ENCODE assay signal across 9 mouse cellular contexts in the genomic region with DNA sequence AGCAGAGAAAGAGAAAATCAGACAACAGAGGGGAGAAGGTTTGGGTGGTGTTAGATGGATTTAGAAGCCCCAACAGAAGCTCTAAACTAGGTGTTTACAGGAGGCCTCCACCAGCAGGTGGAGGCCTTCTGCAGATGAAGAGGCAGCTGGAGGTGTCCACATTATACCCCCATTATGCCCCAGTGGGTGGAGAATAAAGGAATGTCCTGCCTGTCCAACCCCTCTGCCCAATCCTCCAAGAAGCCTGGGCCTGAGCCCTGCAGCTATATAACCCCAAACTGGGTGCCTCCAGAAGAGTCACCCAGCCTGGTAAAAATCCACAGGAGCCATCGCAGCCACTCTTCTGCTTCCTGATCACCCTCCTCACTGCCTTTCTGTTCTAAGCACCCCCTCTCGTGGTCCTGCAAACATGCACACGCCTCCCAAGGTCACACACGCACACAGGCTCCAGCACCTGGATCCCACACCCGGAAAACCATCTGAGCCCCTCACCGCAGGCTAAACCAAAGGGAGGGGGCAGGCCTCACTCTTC. TPM values are rescaled to one million over a fixed set of nuclear protein-coding genes. Genes with fewer than 3 reads are reported as not detected.
DNase-seq lines count a peak whose midpoint lies in the region; ATAC-seq and TF ChIP-seq lines count a peak whose summit lies in the region.
"Had no signal": no experiment of that assay in that cellular context is flagged by ENCODE, and none has a peak within 500 bp of the region (broad histone marks: within the 10 kb centered on the region; RNA-seq: fewer than 3 reads in every experiment).

No protein-coding gene starts in this region.

- no peaks in the 10 kb centered on the region for H3K36me3 ChIP-seq in lung, embryonic 14.5 days (ENCODE audit: insufficient read depth)
- no peaks in the 10 kb centered on the region for H3K36me3 ChIP-seq in embryonic facial prominence, embryonic 10.5 days (replicated peaks)
- H3K36me3 ChIP-seq in hindbrain, embryonic 15.5 days = no peaks in the 10 kb centered on the region
- no peaks in the 10 kb centered on the region for H3K36me3 ChIP-seq in neural tube, embryonic 15.5 days

- no peaks in the 10 kb centered on the region for H3K4me1 ChIP-seq in lung, embryonic 14.5 days (ENCODE audit: insufficient read depth)
- H3K4me1 ChIP-seq in embryonic facial prominence, embryonic 10.5 days = peaks cover 21% of the 10 kb centered on the region
- peaks cover 20% of the 10 kb centered on the region for H3K4me1 ChIP-seq in hindbrain, embryonic 15.5 days (replicated peaks)
- H3K4me1 ChIP-seq in neural tube, embryonic 15.5 days = peaks cover 24% of the 10 kb centered on the region

- DNase-seq in lung, embryonic 14.5 days = no peak
- DNase-seq in lung, postnatal 14 days = no peak
- no peak for DNase-seq in embryonic facial prominence, embryonic 10.5 days (ENCODE audit: low spot score)
- DNase-seq in thymus, postnatal 36 days = no peak

- no peak overlapping the region for H3K27ac ChIP-seq in lung, embryonic 14.5 days (ENCODE audit: low read depth)
- no peak overlapping the region for H3K27ac ChIP-seq in embryonic facial prominence, embryonic 10.5 days (replicated peaks)
- peak overlapping the region; percentile 75 for H3K27ac ChIP-seq in hindbrain, embryonic 15.5 days (replicated peaks)
- peak overlapping the region; percentile 87 for H3K27ac ChIP-seq in neural tube, embryonic 15.5 days (replicated peaks)

- peak overlapping the region; percentile 93 for H3K4me2 ChIP-seq in lung, embryonic 14.5 days
- H3K4me2 ChIP-seq in hindbrain, embryonic 15.5 days = peak overlapping the region; percentile 65
- peak overlapping the region; percentile 71 for H3K4me2 ChIP-seq in neural tube, embryonic 15.5 days

- no peaks in the 10 kb centered on the region for H3K9me3 ChIP-seq in lung, embryonic 14.5 days (ENCODE audit: low read depth, low read length)
- no peaks in the 10 kb centered on the region for H3K9me3 ChIP-seq in embryonic facial prominence, embryonic 10.5 days
- no peaks in the 10 kb centered on the region for H3K9me3 ChIP-seq in hindbrain, embryonic 15.5 days
- no peaks in the 10 kb centered on the region for H3K9me3 ChIP-seq in neural tube, embryonic 15.5 days (replicated peaks)

- 0 out of 2 replicates have a peak, but pooled peaks have one; percentile 45 for ATAC-seq in lung, embryonic 14.5 days (ENCODE audit: insufficient read depth)
- ATAC-seq in hindbrain, embryonic 15.5 days (ENCODE audit: low FRiP score, low read depth) = 0 out of 2 replicates have a peak, but pooled peaks have one; percentile 2
- 0 out of 2 replicates have a peak, but pooled peaks have one; percentile 6 for ATAC-seq in neural tube, embryonic 15.5 days (ENCODE audit: low FRiP score)
- ATAC-seq in megakaryocyte progenitor cell, adult 5-6 weeks (replicated peaks; ENCODE audit: poor library complexity) = no peak

- H3K27me3 ChIP-seq in lung, embryonic 14.5 days (ENCODE audit: insufficient read depth, low read length) = peaks cover 27% of the 10 kb centered on the region
- H3K27me3 ChIP-seq in embryonic facial prominence, embryonic 10.5 days (replicated peaks; ENCODE audit: low read depth, poor library complexity, severe bottlenecking) = peaks cover 59% of the 10 kb centered on the region
- no peaks in the 10 kb centered on the region for H3K27me3 ChIP-seq in hindbrain, embryonic 15.5 days
- 0 out of 2 replicates have a peak, but pooled peaks cover 2% of the 10 kb centered on the region for H3K27me3 ChIP-seq in neural tube, embryonic 15.5 days (replicated peaks)

- no peak overlapping the region for H3K9ac ChIP-seq in lung, embryonic 14.5 days
- H3K9ac ChIP-seq in hindbrain, embryonic 15.5 days = peak overlapping the region; percentile 85
- peak overlapping the region; percentile 86 for H3K9ac ChIP-seq in neural tube, embryonic 15.5 days (replicated peaks)

- H3K4me3 ChIP-seq in lung, embryonic 14.5 days (ENCODE audit: low read depth, low read length) = no peak overlapping the region; the same call in 1 of the 2 replicates
- H3K4me3 ChIP-seq in embryonic facial prominence, embryonic 10.5 days = peak overlapping the region; percentile 83
- H3K4me3 ChIP-seq in hindbrain, embryonic 15.5 days = peak overlapping the region; percentile 60
- peak overlapping the region; percentile 82 for H3K4me3 ChIP-seq in neural tube, embryonic 15.5 days (replicated peaks)

- no peak for TF ChIP-seq CTCF in lung, embryonic 14.5 days (IDR thresholded peaks at IDR 0.05; ENCODE audit: low read depth)

- 12% methylated on average over 6 of the region's 6 CpGs for WGBS in lung, embryonic 14.5 days
- 12% methylated on average over 6 of the region's 6 CpGs for WGBS in embryonic facial prominence, embryonic 10.5 days
- 3% methylated on average over 6 of the region's 6 CpGs for WGBS in hindbrain, embryonic 15.5 days
- WGBS in neural tube, embryonic 15.5 days = 10% methylated on average over 6 of the region's 6 CpGs

RNA-seq across cellular contexts. Expression of a gene that starts 1.2 kb away (rescaled TPM):
- polyA plus RNA-seq in lung, embryonic 14.5 days (2014; fragmentation: Nextera tagmentation; extraction: Ambion mirVana) = 0.15 and 0.29 TPM in 2 replicates
- 0.30 and 0.46 TPM in 2 replicates for polyA plus RNA-seq in embryonic facial prominence, embryonic 10.5 days (2016; fragmentation: Nextera tagmentation; extraction: Ambion mirVana)
- 10.2 and 10.4 TPM in 2 replicates for polyA plus RNA-seq in hindbrain, embryonic 15.5 days (2015; fragmentation: Nextera tagmentation; extraction: Ambion mirVana)
- 8.2 and 9.5 TPM in 2 replicates for polyA plus RNA-seq in neural tube, embryonic 15.5 days (2015; fragmentation: Nextera tagmentation; extraction: Ambion mirVana)
- not detected in 2 replicates for total RNA-seq in megakaryocyte progenitor cell, adult 5-6 weeks (2015)
- total RNA-seq in megakaryocyte progenitor cell, adult 5-6 weeks (2017) = not detected in 2 replicates
- polyA plus RNA-seq: heart, embryonic 16.5 days; liver, embryonic 16.5 days had no signal

RNA-seq across cellular contexts. Expression of a gene that starts 11.8 kb away (rescaled TPM):
- polyA plus RNA-seq in lung, embryonic 14.5 days (2014; fragmentation: Nextera tagmentation; extraction: Ambion mirVana) = not detected in 2 replicates
- polyA plus RNA-seq in embryonic facial prominence, embryonic 10.5 days (2016; fragmentation: Nextera tagmentation; extraction: Ambion mirVana) = not detected in 2 replicates
- polyA plus RNA-seq in hindbrain, embryonic 15.5 days (2015; fragmentation: Nextera tagmentation; extraction: Ambion mirVana) = 0.09 TPM in 1 of 2 replicates, not detected in the other
- 0.14 TPM in 1 of 2 replicates, not detected in the other for polyA plus RNA-seq in neural tube, embryonic 15.5 days (2015; fragmentation: Nextera tagmentation; extraction: Ambion mirVana)
- not detected in 2 replicates for total RNA-seq in megakaryocyte progenitor cell, adult 5-6 weeks (2015)
- total RNA-seq in megakaryocyte progenitor cell, adult 5-6 weeks (2017) = not detected in 2 replicates
- polyA plus RNA-seq: heart, embryonic 16.5 days; liver, embryonic 16.5 days had no signal

RNA-seq across cellular contexts. Expression of a gene that starts 49.9 kb away (rescaled TPM):
- polyA plus RNA-seq in lung, embryonic 14.5 days (2014; fragmentation: Nextera tagmentation; extraction: Ambion mirVana) = 26.5 and 27.3 TPM in 2 replicates
- polyA plus RNA-seq in embryonic facial prominence, embryonic 10.5 days (2016; fragmentation: Nextera tagmentation; extraction: Ambion mirVana) = 29.1 and 30.4 TPM in 2 replicates
- 31.1 and 32.0 TPM in 2 replicates for polyA plus RNA-seq in hindbrain, embryonic 15.5 days (2015; fragmentation: Nextera tagmentation; extraction: Ambion mirVana)
- 27.4 and 32.7 TPM in 2 replicates for polyA plus RNA-seq in neural tube, embryonic 15.5 days (2015; fragmentation: Nextera tagmentation; extraction: Ambion mirVana)
- 28.9 and 40.6 TPM in 2 replicates for total RNA-seq in megakaryocyte progenitor cell, adult 5-6 weeks (2015)
- 11.1 and 12.0 TPM in 2 replicates for total RNA-seq in megakaryocyte progenitor cell, adult 5-6 weeks (2017)

RNA-seq across cellular contexts. Expression of a gene that starts 50.3 kb away (rescaled TPM):
- polyA plus RNA-seq in lung, embryonic 14.5 days (2014; fragmentation: Nextera tagmentation; extraction: Ambion mirVana) = 501 and 506 TPM in 2 replicates
- 784 and 818 TPM in 2 replicates for polyA plus RNA-seq in embryonic facial prominence, embryonic 10.5 days (2016; fragmentation: Nextera tagmentation; extraction: Ambion mirVana)
- polyA plus RNA-seq in hindbrain, embryonic 15.5 days (2015; fragmentation: Nextera tagmentation; extraction: Ambion mirVana) = 551 and 557 TPM in 2 replicates
- 559 and 582 TPM in 2 replicates for polyA plus RNA-seq in neural tube, embryonic 15.5 days (2015; fragmentation: Nextera tagmentation; extraction: Ambion mirVana)
- 321 and 330 TPM in 2 replicates for total RNA-seq in megakaryocyte progenitor cell, adult 5-6 weeks (2015)
- total RNA-seq in megakaryocyte progenitor cell, adult 5-6 weeks (2017) = 304 and 348 TPM in 2 replicates

Comparison
In these comparisons a context has a peak if more than half of its experiments do, and no peak if none do; other contexts are left out.
1. H3K27ac ChIP-seq: peak in hindbrain, embryonic 15.5 days (single experiment) and neural tube, embryonic 15.5 days (single experiment); none in lung, embryonic 14.5 days (single experiment) and embryonic facial prominence, embryonic 10.5 days (single experiment).
2. Peak in every context shown above with its lines, with median percentiles within 50 percentile points of each other: H3K4me2 ChIP-seq.